ENCODE assay signal across 20 mouse cellular contexts in the genomic region with DNA sequence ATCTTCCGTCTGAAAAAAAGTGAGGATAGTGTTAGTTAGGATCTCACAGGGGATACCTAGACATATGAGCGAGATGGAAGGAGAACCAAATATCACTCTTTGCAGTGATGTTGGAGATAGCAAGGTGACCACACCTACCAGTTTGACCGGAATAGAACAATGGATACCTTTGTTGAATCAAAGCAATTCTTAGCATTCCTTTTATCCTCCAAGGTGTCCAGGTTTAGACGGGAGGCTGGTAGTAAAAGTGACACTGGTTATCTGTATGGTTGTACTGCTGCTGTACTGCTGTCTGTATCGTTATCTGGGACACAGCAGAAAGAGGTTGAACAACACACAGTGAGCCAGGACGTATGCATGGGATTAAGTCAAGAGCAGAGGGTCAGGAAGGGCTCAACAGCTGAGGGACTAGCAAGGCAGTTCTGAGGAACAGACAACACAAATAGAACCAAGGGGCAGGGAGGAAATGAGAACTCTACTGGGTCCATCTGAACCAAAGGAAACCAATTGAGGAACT. TPM values are rescaled to one million over a fixed set of nuclear protein-coding genes. Genes with fewer than 3 reads are reported as not detected.
DNase-seq lines count a peak whose midpoint lies in the region; ATAC-seq and TF ChIP-seq lines count a peak whose summit lies in the region.
"Had no signal": no experiment of that assay in that cellular context is flagged by ENCODE, and none has a peak within 500 bp of the region (broad histone marks: within the 10 kb centered on the region; RNA-seq: fewer than 3 reads in every experiment).

No protein-coding gene starts in this region.

- no peak overlapping the region for H3K9ac ChIP-seq in hindbrain, embryonic 15.5 days
- no peak overlapping the region for H3K9ac ChIP-seq in hindbrain, embryonic 14.5 days
- peak overlapping the region; percentile 26; the same call in 1 of the 2 replicates for H3K9ac ChIP-seq in ES-E14 (ENCODE audit: insufficient read depth, low read depth, low read length, poor library complexity, severe bottlenecking)
- no peak overlapping the region for H3K9ac ChIP-seq in forebrain, embryonic 11.5 days (ENCODE audit: low read length)
- H3K9ac ChIP-seq: heart, embryonic 15.5 days; limb, embryonic 15.5 days had no signal

- no peak for ATAC-seq in hindbrain, embryonic 15.5 days (ENCODE audit: low FRiP score, low read depth)
- ATAC-seq in hindbrain, embryonic 14.5 days (ENCODE audit: low FRiP score): no peak
- peak; percentile 49 for ATAC-seq in megakaryocyte progenitor cell, adult 5-6 weeks (replicated peaks; ENCODE audit: poor library complexity)
- no peak for ATAC-seq in forebrain, embryonic 11.5 days (replicated peaks; ENCODE audit: low FRiP score)
- ATAC-seq: hindbrain, embryonic 16.5 days had no signal

- WGBS in hindbrain, embryonic 15.5 days: 75% methylated on average over 6 of the region's 6 CpGs
- 79% methylated on average over 6 of the region's 6 CpGs for WGBS in hindbrain, embryonic 14.5 days
- WGBS in forebrain, embryonic 11.5 days: 70% methylated on average over 6 of the region's 6 CpGs

- in situ Hi-C loops in ES-E14 (cut with MboI; ENCODE audit: low sequenced_read_pairs in 2 of 2, unreplicated experiment in 2 of 2): no loop called here

- no peak overlapping the region for H3K4me2 ChIP-seq in hindbrain, embryonic 15.5 days
- H3K4me2 ChIP-seq in hindbrain, embryonic 14.5 days (replicated peaks): no peak overlapping the region
- no peak overlapping the region for H3K4me2 ChIP-seq in forebrain, embryonic 11.5 days (ENCODE audit: low read depth, low read length, severe bottlenecking)
- H3K4me2 ChIP-seq: heart, embryonic 15.5 days; limb, embryonic 15.5 days had no signal

- no peaks in the 10 kb centered on the region for H3K36me3 ChIP-seq in hindbrain, embryonic 15.5 days
- H3K36me3 ChIP-seq in hindbrain, embryonic 14.5 days (replicated peaks; ENCODE audit: control insufficient read depth, insufficient read depth): no peaks in the 10 kb centered on the region
- no peaks in the 10 kb centered on the region; the same call in 1 of the 2 replicates for H3K36me3 ChIP-seq in ES-E14 (ENCODE audit: control insufficient read depth, insufficient read depth, low read length, poor library complexity, severe bottlenecking)
- no peaks in the 10 kb centered on the region for H3K36me3 ChIP-seq in forebrain, embryonic 11.5 days (ENCODE audit: control insufficient read depth, insufficient read depth, low read length)
- H3K36me3 ChIP-seq: heart, embryonic 15.5 days; limb, embryonic 15.5 days had no signal

- H3K4me3 ChIP-seq in hindbrain, embryonic 15.5 days: no peak overlapping the region
- H3K4me3 ChIP-seq in hindbrain, embryonic 14.5 days (replicated peaks; ENCODE audit: low read length): no peak overlapping the region
- no peak overlapping the region for H3K4me3 ChIP-seq in ES-E14 (ENCODE audit: insufficient read depth in 1 of 2, low read depth in 1 of 2, low read length in 2 of 2, poor library complexity in 1 of 2, severe bottlenecking in 1 of 2)
- H3K4me3 ChIP-seq in forebrain, embryonic 11.5 days (ENCODE audit: low read depth, low read length): no peak overlapping the region
- H3K4me3 ChIP-seq: heart, embryonic 15.5 days; limb, embryonic 15.5 days had no signal

- no peaks in the 10 kb centered on the region for H3K27me3 ChIP-seq in hindbrain, embryonic 15.5 days
- H3K27me3 ChIP-seq in hindbrain, embryonic 14.5 days (ENCODE audit: control insufficient read depth, insufficient read depth, low read length): peaks cover 11% of the 10 kb centered on the region
- peaks cover 17% of the 10 kb centered on the region for H3K27me3 ChIP-seq in forebrain, embryonic 11.5 days (ENCODE audit: control insufficient read depth, insufficient read depth, low read length)

- DNase-seq in hindbrain, embryonic 14.5 days (ENCODE audit: low spot score): no peak
- DNase-seq in ES-E14 (ENCODE audit: low read depth, low spot score) (no peak), liver (peak; percentile 31)
- DNase-seq in forebrain, embryonic 11.5 days (ENCODE audit: low spot score): no peak
- no peak for DNase-seq in cerebellum, adult 9-10 months
- DNase-seq: cerebellum, postnatal 25 days; gastrocnemius, postnatal 14 days; kidney, adult 11 months; kidney, postnatal 14 days; retina, postnatal 1 day; spleen, adult 18-20 months; thymus, postnatal 25 days had no signal

- H3K4me1 ChIP-seq in hindbrain, embryonic 15.5 days (replicated peaks): peaks cover 28% of the 10 kb centered on the region
- H3K4me1 ChIP-seq in hindbrain, embryonic 14.5 days (replicated peaks; ENCODE audit: control insufficient read depth, insufficient read depth, low read length): peaks cover 21% of the 10 kb centered on the region
- peaks cover 8 to 21% of the 10 kb centered on the region in 2 experiments; a peak in 3 of 4 replicates for H3K4me1 ChIP-seq in ES-E14 (ENCODE audit: control insufficient read depth in 2 of 2, insufficient read depth in 2 of 2, low read length in 2 of 2, poor library complexity in 1 of 2)
- peaks cover 6% of the 10 kb centered on the region for H3K4me1 ChIP-seq in forebrain, embryonic 11.5 days (replicated peaks; ENCODE audit: control insufficient read depth, insufficient read depth, low read length)

- peak overlapping the region; percentile 96 for H3K27ac ChIP-seq in hindbrain, embryonic 15.5 days (replicated peaks)
- no peak overlapping the region for H3K27ac ChIP-seq in hindbrain, embryonic 14.5 days
- H3K27ac ChIP-seq in ES-E14 (ENCODE audit: insufficient read depth, low read depth, low read length, poor library complexity, severe bottlenecking): 0 out of 2 replicates have a peak overlapping the region, but pooled peaks have one; percentile 51
- H3K27ac ChIP-seq in forebrain, embryonic 11.5 days (ENCODE audit: low read depth, low read length): no peak overlapping the region
- H3K27ac ChIP-seq: heart, embryonic 15.5 days; limb, embryonic 15.5 days had no signal

- no peaks in the 10 kb centered on the region for H3K9me3 ChIP-seq in hindbrain, embryonic 15.5 days
- H3K9me3 ChIP-seq in hindbrain, embryonic 14.5 days (ENCODE audit: control insufficient read depth, low read length): no peaks in the 10 kb centered on the region
- no peaks in the 10 kb centered on the region for H3K9me3 ChIP-seq in ES-E14 (ENCODE audit: control insufficient read depth, insufficient read depth, low read depth, low read length)
- H3K9me3 ChIP-seq in forebrain, embryonic 11.5 days (ENCODE audit: control insufficient read depth, low read length): no peaks in the 10 kb centered on the region
- H3K9me3 ChIP-seq: heart, embryonic 15.5 days; limb, embryonic 15.5 days had no signal

TF ChIP-seq in ES-E14, 5 proteins besides CTCF, POLR2A, EP300 and RAD21:
- TF ChIP-seq CHD2 (IDR thresholded peaks at IDR 0.05; ENCODE audit: low read depth, low read length): no peak
- no peak for TF ChIP-seq ZC3H11A (IDR thresholded peaks at IDR 0.05; ENCODE audit: borderline replicate concordance, low read depth, low read length)
- no peak for TF ChIP-seq HCFC1 (IDR thresholded peaks at IDR 0.05; ENCODE audit: borderline replicate concordance, insufficient read depth, low read length)
- TF ChIP-seq ZNF384 (IDR thresholded peaks at IDR 0.05; ENCODE audit: low read depth, low read length): no peak
- no peak for TF ChIP-seq MAFK (IDR thresholded peaks at IDR 0.05; ENCODE audit: insufficient read depth, low read depth, low read length)

RNA-seq across cellular contexts. Expression of a gene that starts 7.1 kb away (rescaled TPM):
- polyA plus RNA-seq in hindbrain, embryonic 15.5 days (2015; fragmentation: Nextera tagmentation; extraction: Ambion mirVana): 32.2 and 34.6 TPM in 2 replicates
- 35.5 and 41.1 TPM in 2 replicates for polyA plus RNA-seq in hindbrain, embryonic 14.5 days (2014; fragmentation: Nextera tagmentation; extraction: Ambion mirVana)
- 47.1 and 66.7 TPM in 2 replicates for total RNA-seq in ES-E14 (2012; rRNA removed)
- 24.5 and 29.0 TPM in 2 replicates for total RNA-seq in megakaryocyte progenitor cell, adult 5-6 weeks (2015)
- total RNA-seq in megakaryocyte progenitor cell, adult 5-6 weeks (2017): 44.3 and 49.5 TPM in 2 replicates
- 10.1 and 12.2 TPM in 2 replicates for polyA plus RNA-seq in forebrain, embryonic 11.5 days (2014; fragmentation: Nextera tagmentation; extraction: Ambion mirVana)

RNA-seq across cellular contexts. Expression of a gene that starts 54.4 kb away (rescaled TPM):
- polyA plus RNA-seq in hindbrain, embryonic 15.5 days (2015; fragmentation: Nextera tagmentation; extraction: Ambion mirVana): 0.14 TPM in 1 of 2 replicates, not detected in the other
- 0.33 TPM in 1 of 2 replicates, not detected in the other for polyA plus RNA-seq in hindbrain, embryonic 14.5 days (2014; fragmentation: Nextera tagmentation; extraction: Ambion mirVana)
- total RNA-seq in ES-E14 (2012; rRNA removed): 10.0 and 18.8 TPM in 2 replicates
- total RNA-seq in megakaryocyte progenitor cell, adult 5-6 weeks (2015): 1.6 TPM in 1 of 2 replicates, not detected in the other
- 0.12 TPM in 1 of 2 replicates, not detected in the other for total RNA-seq in megakaryocyte progenitor cell, adult 5-6 weeks (2017)
- 1.5 and 2.0 TPM in 2 replicates for polyA plus RNA-seq in forebrain, embryonic 11.5 days (2014; fragmentation: Nextera tagmentation; extraction: Ambion mirVana)
- total RNA-seq: gastrocnemius, postnatal 14 days; layer of hippocampus, postnatal 10 days; left cerebral cortex, postnatal 14 days had no signal
- polyA plus RNA-seq: neural tube, embryonic 14.5 days had no signal

RNA-seq across cellular contexts. Expression of a gene that starts 59.2 kb away (rescaled TPM):
- 84.8 and 93.2 TPM in 2 replicates for polyA plus RNA-seq in hindbrain, embryonic 15.5 days (2015; fragmentation: Nextera tagmentation; extraction: Ambion mirVana)
- 60.4 and 64.4 TPM in 2 replicates for polyA plus RNA-seq in hindbrain, embryonic 14.5 days (2014; fragmentation: Nextera tagmentation; extraction: Ambion mirVana)
- 148 and 177 TPM in 2 replicates for total RNA-seq in ES-E14 (2012; rRNA removed)
- total RNA-seq in megakaryocyte progenitor cell, adult 5-6 weeks (2015): 97.7 and 107 TPM in 2 replicates
- 165 and 176 TPM in 2 replicates for total RNA-seq in megakaryocyte progenitor cell, adult 5-6 weeks (2017)
- 173 and 174 TPM in 2 replicates for polyA plus RNA-seq in forebrain, embryonic 11.5 days (2014; fragmentation: Nextera tagmentation; extraction: Ambion mirVana)

Comparison
In these comparisons a context has a peak if more than half of its experiments do, and no peak if none do; other contexts are left out.
1. H3K27ac ChIP-seq: peak in hindbrain, embryonic 15.5 days (single experiment) and ES-E14 (single experiment); none in hindbrain, embryonic 14.5 days (single experiment) and forebrain, embryonic 11.5 days (single experiment).